Mouse (Mus musculus) gastrocnemius, postnatal 25 days (tissue): ENCODE measurements around the gene Trnp1. TPM values are rescaled to one million over a fixed set of nuclear protein-coding genes. Genes with fewer than 3 reads are reported as not detected.

Experiments used
- DNase-seq: peaks from one replicate; pipeline ENCODE4 v3.0.0; 2022
- total RNA-seq, 2 experiments: library from RNA; stranded (reverse); gene quantifications; 1 replicate in 1 of 2; 2 replicates in 1 of 2; pipeline ENCODE4 v1.2.3; 2021

Trnp1 gene
- total RNA-seq, 2 experiments from 2014 or later: 0.77 to 0.96 TPM

DNA sequence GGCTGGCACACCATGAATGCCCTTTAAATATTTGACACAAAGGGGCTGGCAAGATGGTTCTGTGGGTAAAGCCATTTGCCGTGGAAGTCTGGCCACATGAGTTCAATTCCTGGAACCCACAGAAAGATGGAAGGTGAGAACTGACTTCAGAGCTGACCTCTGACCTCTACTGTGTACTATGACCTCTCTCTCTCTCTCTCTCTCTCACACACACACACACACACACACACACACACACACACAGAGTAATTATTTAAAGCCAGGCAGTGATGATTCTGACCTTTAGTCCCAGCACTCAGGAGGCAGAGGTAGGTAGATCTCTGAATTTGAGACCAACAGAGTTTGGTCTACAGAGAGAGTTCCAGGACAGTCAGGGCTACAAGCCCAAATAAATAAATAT, 38.3 kb downstream of the Trnp1 start:
- no peak for DNase-seq

DNA sequence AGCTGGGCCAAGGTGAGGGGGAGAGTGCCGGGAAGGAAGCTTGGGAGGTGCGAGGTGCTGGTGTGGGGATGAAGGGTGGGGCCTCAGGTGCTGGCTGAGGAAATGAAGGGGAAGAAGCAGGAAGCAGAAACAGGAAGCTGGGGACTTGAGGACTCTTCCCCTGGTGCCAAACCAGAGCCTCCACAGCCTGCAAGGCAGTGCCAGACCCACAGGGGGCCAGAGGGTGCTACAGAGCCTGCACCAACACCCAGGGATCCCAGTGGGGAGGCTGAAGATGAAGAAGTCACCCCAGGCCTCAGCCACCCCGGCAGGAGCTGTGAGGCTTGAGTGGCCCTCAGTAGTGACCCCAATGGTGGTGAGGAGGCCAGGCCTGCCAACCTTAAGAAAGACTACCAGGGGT, 40.3 kb downstream of the Trnp1 start:
- DNase-seq: no peak

DNA sequence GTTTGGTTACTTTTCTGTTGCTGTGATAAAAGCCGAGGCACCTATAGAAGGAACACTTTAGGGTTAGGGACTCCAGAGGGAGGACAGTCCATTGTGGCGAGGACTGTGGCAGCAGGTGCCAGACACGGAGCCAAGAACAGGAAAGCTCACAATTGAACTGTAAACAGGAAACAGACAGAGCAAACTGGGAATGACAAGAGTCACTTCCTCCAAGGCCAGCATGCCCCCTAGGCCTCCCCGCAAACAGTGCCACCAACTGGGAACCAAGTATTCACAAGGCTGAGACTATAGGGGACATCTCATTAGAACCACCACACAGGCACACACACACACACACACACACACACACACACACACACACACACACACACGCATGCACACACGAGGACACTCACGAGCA, 45.9 kb downstream of the Trnp1 start:
- DNase-seq: no peak

DNA sequence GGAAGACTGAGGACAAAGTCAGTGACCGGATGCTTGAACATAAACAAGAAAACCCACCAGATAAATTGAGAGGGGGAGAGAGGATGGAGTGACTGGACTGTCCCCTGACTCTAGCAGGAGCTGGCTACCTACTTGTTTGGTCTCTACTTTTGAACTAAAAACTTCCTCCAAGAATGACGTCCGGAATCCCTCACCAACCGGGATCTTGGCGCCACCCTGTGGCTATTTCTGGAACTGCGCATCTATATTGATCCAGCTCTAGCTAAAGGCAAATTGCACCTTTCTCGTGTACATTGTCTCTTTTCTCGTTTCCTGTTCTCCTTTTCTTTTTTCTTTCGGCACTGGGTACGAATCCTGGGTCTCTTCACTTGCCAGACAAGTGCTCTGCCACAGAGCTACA, 46.8 kb downstream of the Trnp1 start:
- DNase-seq: peak; percentile 36

DNA sequence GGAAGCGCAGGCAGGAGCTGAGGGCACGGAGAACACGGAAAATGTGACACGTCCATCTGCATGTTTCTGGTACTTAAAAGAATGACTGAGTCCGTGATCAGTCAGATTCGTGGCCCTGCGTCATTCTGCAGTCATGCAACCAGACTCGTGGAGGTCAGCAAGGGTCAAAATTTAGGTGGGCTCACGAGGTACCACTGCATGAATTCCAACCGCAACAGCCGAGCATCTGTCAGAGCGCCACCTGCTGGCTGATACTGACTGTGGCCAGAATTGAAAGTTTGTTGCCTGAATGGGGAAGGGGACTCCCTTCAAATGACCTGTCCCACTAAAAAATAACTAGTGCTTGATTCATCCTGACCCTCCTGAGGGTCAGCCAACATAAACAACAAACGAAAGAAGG, 48.6 kb downstream of the Trnp1 start:
- no peak for DNase-seq

DNA sequence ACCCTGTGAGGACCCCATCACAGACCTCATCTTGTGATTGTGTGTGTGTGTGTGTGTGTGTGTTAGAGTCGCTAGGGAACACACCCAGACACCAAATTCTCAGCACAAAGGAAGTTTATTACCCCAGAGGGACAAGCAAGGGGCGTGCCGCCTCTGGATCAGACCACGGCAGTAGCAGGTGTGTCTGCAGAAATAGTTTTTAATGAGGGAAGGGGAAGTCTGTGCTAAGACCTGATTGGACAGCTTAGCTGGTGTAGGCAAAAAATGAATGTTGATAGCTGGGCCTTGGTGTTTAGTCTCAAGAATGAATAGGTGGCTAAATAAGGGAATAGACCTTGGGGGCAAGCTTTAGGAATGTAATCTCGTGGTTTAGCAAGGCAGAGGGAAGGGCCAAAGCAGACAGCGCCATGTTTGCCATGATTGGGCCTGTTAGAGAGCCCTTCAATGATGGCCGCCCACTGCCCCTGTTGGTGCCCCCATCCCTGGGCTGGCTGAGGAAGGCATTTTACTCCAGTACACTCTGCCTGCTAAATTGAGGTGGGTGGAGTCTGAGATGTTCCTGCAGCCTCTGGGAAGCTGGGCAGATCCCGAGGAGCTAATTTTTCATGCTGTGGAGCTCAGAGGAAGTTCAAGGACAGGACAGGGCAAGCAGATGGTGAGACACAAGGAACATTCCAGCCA, 49.5 kb downstream of the Trnp1 start:
- DNase-seq: no peak

DNA sequence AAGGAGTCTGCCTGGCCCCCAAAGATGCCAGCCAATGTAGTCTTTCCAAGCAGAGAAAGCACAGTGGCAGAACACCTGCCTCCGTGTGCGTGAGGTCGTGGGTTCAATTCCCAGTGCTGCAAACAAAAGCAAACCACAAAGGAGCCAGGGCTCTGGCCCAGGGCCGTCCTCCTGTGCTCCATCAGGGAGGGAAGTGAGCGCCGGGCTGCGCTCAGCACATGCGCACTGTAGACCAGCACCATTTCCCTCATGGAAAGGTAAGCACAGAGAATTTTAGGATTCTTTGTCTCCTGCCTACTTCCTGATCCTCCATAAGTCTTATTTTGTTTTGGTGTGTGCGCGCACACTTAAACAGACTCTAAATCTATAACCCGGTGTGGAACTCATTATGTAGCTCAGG, 50.4 kb downstream of the Trnp1 start:
- DNase-seq: no peak

DNA sequence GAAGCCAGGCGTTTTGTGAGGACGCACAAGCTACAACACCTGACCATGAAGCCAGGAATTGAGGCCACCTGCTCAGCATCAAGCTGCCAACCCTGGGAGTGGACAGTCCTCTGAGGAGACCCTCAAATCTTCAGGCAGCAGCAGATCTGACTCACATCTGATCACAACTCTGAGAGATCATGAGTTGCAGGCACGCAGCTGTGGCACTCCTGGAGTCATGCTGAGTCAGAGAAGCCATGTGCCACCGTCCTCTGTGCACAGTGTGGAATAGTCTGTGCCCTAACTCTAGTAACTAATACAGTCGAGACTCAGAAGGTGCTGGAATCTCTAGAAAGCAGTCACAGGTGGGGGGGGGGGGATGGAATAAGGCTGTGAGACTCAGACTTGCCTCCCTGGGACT, 51.0 kb downstream of the Trnp1 start:
- no peak for DNase-seq

DNA sequence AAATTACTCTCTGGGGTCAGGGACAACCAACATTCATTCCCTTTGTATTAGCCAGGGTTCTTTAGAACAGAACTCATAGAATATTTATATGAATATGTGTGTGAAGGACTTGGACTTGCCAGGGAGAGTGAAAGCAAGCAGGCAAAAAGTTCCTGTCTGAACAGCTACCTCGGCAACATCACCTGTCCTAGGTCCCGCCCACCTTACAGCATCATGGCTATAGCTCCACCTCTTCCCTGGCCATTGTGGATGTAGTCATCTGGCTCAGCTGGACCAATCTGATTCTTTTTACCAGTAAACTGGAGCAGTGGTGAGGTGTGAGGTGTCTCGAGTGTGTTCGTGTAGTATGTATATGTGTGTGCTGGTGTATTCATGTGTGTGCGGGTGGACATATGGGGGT, 52.6 kb downstream of the Trnp1 start:
- DNase-seq: no peak

DNA sequence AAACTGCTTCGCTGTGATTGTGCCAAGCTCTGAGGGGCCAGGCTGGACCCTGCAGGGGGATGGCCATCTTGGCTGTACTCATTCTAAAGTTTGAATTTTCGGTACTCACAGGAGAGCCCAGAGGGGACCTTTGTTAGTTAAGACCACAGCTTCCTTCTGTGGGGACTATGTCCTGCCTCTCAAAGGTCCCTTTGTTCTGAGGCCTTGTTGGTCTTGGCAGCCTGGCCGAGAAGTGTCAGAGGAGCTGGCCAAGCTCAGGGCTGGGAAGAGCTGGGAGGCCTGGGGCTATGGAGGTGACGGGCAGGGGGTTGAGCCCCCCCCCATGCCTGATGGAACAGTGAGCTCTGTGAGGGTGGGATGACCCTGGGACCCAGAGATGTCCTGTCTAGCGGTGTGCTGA, 55.3 kb downstream of the Trnp1 start:
- no peak for DNase-seq

DNA sequence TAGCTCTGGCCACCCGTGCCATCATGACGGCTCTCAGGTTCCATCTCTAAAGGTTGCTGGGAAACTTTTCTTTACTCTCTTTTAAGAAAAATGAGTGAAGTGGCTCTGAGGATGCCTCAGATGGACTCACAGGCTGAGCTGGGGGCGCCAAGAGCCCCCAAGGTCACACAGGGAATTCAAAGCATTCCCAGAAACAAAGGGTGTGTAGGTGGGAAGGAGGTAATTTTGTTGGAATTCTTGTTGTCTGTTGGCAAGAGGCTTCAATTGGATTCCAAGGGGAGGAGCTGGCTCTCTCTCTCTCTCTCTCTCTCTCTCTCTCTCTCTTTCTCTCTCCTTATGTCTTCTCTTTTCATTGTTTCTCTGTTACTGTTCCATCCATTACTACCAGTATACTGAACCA, 56.2 kb downstream of the Trnp1 start:
- DNase-seq: no peak

Other genes starting within 250 kb of the Trnp1 start
- under 1 TPM; 0.29 to 0.36 TPM for gene Sytl1, start 235.4 kb downstream of the Trnp1 start, total RNA-seq
- 10 to 100 TPM; 20.8 to 23.5 TPM for gene Tmem222, start 220.8 kb downstream of the Trnp1 start, total RNA-seq
- gene Wdtc1, start 145.1 kb downstream of the Trnp1 start, total RNA-seq: 10 to 100 TPM; 76.3 to 85.0 TPM
- 1 to 10 TPM; 8.0 to 9.1 TPM for gene Slc9a1, start 128.8 kb downstream of the Trnp1 start, total RNA-seq
- gene Tent5b, start 18.4 kb downstream of the Trnp1 start, total RNA-seq: 1 to 10 TPM in 1 of 2 experiments, under 1 TPM in 1; 0.38 to 1.2 TPM
- gene Kdf1, start 20.4 kb upstream of the Trnp1 start, total RNA-seq: not detected
- gene Nudc, start 47.4 kb upstream of the Trnp1 start, total RNA-seq: 10 to 100 TPM; 40.3 to 44.7 TPM
- not detected for gene Nr0b2, start 54.8 kb upstream of the Trnp1 start, total RNA-seq
- 1 to 10 TPM; 2.1 to 3.6 TPM for gene Gpatch3, start 76.2 kb upstream of the Trnp1 start, total RNA-seq
- 1 to 10 TPM; 4.6 to 4.9 TPM for gene Gpn2, start 85.8 kb upstream of the Trnp1 start, total RNA-seq
- gene Sfn, start 103.6 kb upstream of the Trnp1 start, total RNA-seq: 1 to 10 TPM; 1.1 to 1.2 TPM
- 10 to 100 TPM; 22.9 to 24.3 TPM for gene Zdhhc18, start 151.6 kb upstream of the Trnp1 start, total RNA-seq
- 1 to 10 TPM; 8.3 to 9.6 TPM for gene Pigv, start 174.1 kb upstream of the Trnp1 start, total RNA-seq